In genomic region chr19:41089833-41090232, GRCm38 (mm10) we compare ENCODE assay signal across 8 mouse cellular contexts. TPM values are rescaled to one million over a fixed set of nuclear protein-coding genes. Genes with fewer than 3 reads are reported as not detected.
DNase-seq lines count a peak whose midpoint lies in the region; ATAC-seq and TF ChIP-seq lines count a peak whose summit lies in the region.

No protein-coding gene starts in this region.

- TF ChIP-seq CTCF in testis, adult 2 months (IDR thresholded peaks at IDR 0.05; ENCODE audit: control insufficient read depth, insufficient read depth, insufficient replicate concordance, low read depth, low read length), result peak; percentile 29; the same call in 1 of the 2 replicates
- peak; percentile 59 for TF ChIP-seq CTCF in bone marrow macrophage, adult 2 months (IDR thresholded peaks at IDR 0.05; ENCODE audit: low read depth, low read length)
- TF ChIP-seq CTCF in lung, adult 2 months (IDR thresholded peaks at IDR 0.05; ENCODE audit: insufficient read depth, low read length), result peak; percentile 69

- WGBS in forebrain, embryonic 15.5 days, result 6% methylated on average over 5 of the region's 5 CpGs
- 9% methylated on average over 5 of the region's 5 CpGs for WGBS in lung, adult 2 months

- no peak for TF ChIP-seq POLR2A in testis, adult 2 months (IDR thresholded peaks at IDR 0.05; ENCODE audit: control insufficient read depth, low read depth, low read length)
- no peak for TF ChIP-seq POLR2A in bone marrow macrophage, adult 2 months (IDR thresholded peaks at IDR 0.05; ENCODE audit: borderline replicate concordance, low read depth, low read length)
- no peak for TF ChIP-seq POLR2A in lung, adult 2 months (IDR thresholded peaks at IDR 0.05; ENCODE audit: borderline replicate concordance, extremely low read depth, low read depth, low read length)

- no peak overlapping the region for H3K27ac ChIP-seq in testis, adult 2 months (ENCODE audit: control insufficient read depth, insufficient read depth, low read depth, low read length)
- H3K27ac ChIP-seq in bone marrow macrophage, adult 2 months (ENCODE audit: insufficient read depth, low read depth, low read length), result no peak overlapping the region
- no peak overlapping the region for H3K27ac ChIP-seq in forebrain, embryonic 15.5 days (replicated peaks)

- DNase-seq in testis, postnatal 14 days (ENCODE audit: low spot score), result no peak
- peak; percentile 53 to 69 for DNase-seq in kidney, postnatal 25 days
- peak; percentile 29 for DNase-seq in lung, adult 2 months
- peak; percentile 83 for DNase-seq in retina, postnatal 1 day
- no peak for DNase-seq in T-cell, adult 2 months (ENCODE audit: low spot score)

- peak; percentile 42 for ATAC-seq in forebrain, embryonic 15.5 days (replicated peaks)

- no peak overlapping the region for H3K4me3 ChIP-seq in testis, adult 2 months (ENCODE audit: control insufficient read depth, low read depth, low read length)
- H3K4me3 ChIP-seq in bone marrow macrophage, adult 2 months (ENCODE audit: insufficient read depth, low read length), result no peak overlapping the region
- no peak overlapping the region for H3K4me3 ChIP-seq in forebrain, embryonic 15.5 days
- no peak overlapping the region for H3K4me3 ChIP-seq in lung, adult 2 months (replicated peaks; ENCODE audit: extremely low read depth, low read depth, low read length)

- H3K36me3 ChIP-seq in testis, adult 2 months (ENCODE audit: control insufficient read depth, insufficient read depth, low read length), result no peaks in the 10 kb centered on the region
- H3K36me3 ChIP-seq in forebrain, embryonic 15.5 days, result no peaks in the 10 kb centered on the region

- H3K4me2 ChIP-seq in forebrain, embryonic 15.5 days (replicated peaks), result no peak overlapping the region

- H3K9ac ChIP-seq in forebrain, embryonic 15.5 days (replicated peaks), result 0 out of 2 replicates have a peak overlapping the region, but pooled peaks have one; percentile 14

- H3K4me1 ChIP-seq in testis, adult 2 months (ENCODE audit: control insufficient read depth, insufficient read depth, low read length), result no peaks in the 10 kb centered on the region
- H3K4me1 ChIP-seq in bone marrow macrophage, adult 2 months (ENCODE audit: control insufficient read depth, insufficient read depth, low read length), result peaks cover 22% of the 10 kb centered on the region
- peaks cover 9% of the 10 kb centered on the region for H3K4me1 ChIP-seq in forebrain, embryonic 15.5 days
- no peaks in the 10 kb centered on the region for H3K4me1 ChIP-seq in lung, adult 2 months (ENCODE audit: control insufficient read depth, insufficient read depth, low read length)

- H3K9me3 ChIP-seq in forebrain, embryonic 15.5 days, result no peaks in the 10 kb centered on the region

- no peaks in the 10 kb centered on the region for H3K27me3 ChIP-seq in testis, adult 2 months (ENCODE audit: control insufficient read depth, insufficient read depth, low read length)
- no peaks in the 10 kb centered on the region for H3K27me3 ChIP-seq in forebrain, embryonic 15.5 days

RNA-seq across cellular contexts. Expression of gene Opalin, which starts 12.9 kb away (rescaled TPM):
- not detected in 2 replicates for polyA plus RNA-seq in testis, adult 2 months (2012; rRNA removed)
- not detected in 2 replicates for polyA plus RNA-seq in bone marrow macrophage, adult 2 months (2012; ENCODE audit: insufficient read depth, insufficient read length, missing spikeins)
- polyA plus RNA-seq in forebrain, embryonic 15.5 days (2015; fragmentation: Nextera tagmentation; extraction: Ambion mirVana), result not detected in 2 replicates
- not detected in 2 replicates for polyA plus RNA-seq in lung, adult 2 months (2012; rRNA removed)

Comparison
In these comparisons a context has a peak if more than half of its experiments do, and no peak if none do; other contexts are left out.
1. DNase-seq: peak in kidney, postnatal 25 days (2 of 2), lung, adult 2 months (single experiment) and retina, postnatal 1 day (single experiment); none in testis, postnatal 14 days (single experiment) and T-cell, adult 2 months (single experiment).
2. Peak in every context shown above with its lines, with median percentiles within 50 percentile points of each other: CTCF ChIP-seq.